Mouse (Mus musculus) cortical plate, adult 2 months (tissue): ENCODE measurements around the gene Setd1b.

ENCODE experiments used
- CTCF ChIP-seq: fragments of 200-500 bp; IDR thresholded peaks from 2 replicates; pipeline ENCODE4 v1.5.1; 2011; ENCODE audit warnings: mild to moderate bottlenecking, control low read depth, low read length; ENCODE audit not compliant: insufficient read depth; ENCODE audit errors: extremely low read depth
- POLR2A ChIP-seq: fragments of 200-500 bp; IDR thresholded peaks from 2 replicates; pipeline ENCODE4 v1.6.1; 2011; ENCODE audit warnings: mild to moderate bottlenecking, low read length, control low read depth; ENCODE audit not compliant: insufficient read depth; ENCODE audit errors: extremely low read depth

DNA sequence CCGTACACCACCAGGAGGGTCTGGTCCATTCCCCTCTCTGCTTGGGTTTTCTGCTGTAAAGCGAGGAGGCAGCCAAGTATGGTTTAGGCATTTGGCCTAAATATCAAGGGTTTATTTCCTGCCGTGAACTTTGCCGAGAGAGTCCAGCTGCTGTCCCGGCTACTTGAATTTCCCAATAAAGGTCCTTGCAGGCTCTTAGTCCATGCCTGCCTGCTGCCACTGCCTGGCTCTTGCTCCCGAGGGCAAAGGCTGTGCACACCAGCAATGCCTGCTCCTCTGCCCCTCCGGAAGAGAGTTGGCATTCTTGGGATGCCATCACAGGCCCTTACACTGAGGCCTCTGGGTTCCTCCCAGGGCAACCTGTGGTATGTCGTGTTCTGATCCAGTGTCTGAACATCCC is 38.4 kb upstream of the Setd1b start:
- TF ChIP-seq CTCF (no peak), POLR2A (no peak)
